Mouse (Mus musculus) liver, postnatal 0 days (tissue): Measurements from ENCODE around the gene Glb1.

Experiments
- CTCF ChIP-seq: sonication (generic); IDR thresholded peaks from 2 replicates; pipeline ENCODE4 v1.5.1; 2016; ENCODE audit warnings: antibody characterized with exemption, low read depth
- EP300 ChIP-seq: IDR thresholded peaks from 2 replicates; pipeline ENCODE4 v1.6.1; 2016; ENCODE audit warnings: antibody characterized with exemption, low read depth, mild to moderate bottlenecking

GRCm38 (mm10) chr9:114452418-114452817 lies 51.5 kb downstream of the Glb1 start:
- TF ChIP-seq EP300 (no peak), CTCF (no peak)
